ENCODE assay signal across 15 mouse cellular contexts in the genomic region with DNA sequence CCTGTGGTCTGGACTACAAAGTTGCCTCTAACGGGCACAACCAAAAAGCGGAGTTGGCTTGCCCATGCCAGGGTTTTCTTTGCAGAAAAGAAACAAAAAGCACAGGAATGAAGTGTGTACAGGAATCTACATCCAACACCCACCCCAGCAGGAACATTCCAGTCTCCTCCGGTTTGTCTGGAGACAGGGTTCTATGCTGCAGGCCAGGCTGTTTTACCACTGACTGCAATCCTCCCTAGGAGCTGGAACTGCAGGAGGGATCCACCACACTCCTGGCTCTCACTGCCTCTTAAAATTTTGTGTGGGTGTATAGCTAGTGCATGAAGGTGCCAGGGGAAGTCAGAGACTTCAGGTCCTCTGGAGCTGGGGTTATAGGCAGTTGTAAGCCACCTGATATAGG. TPM values are rescaled to one million over a fixed set of nuclear protein-coding genes. Genes with fewer than 3 reads are reported as not detected.
DNase-seq lines count a peak whose midpoint lies in the region; ATAC-seq and TF ChIP-seq lines count a peak whose summit lies in the region.
"Had no signal": no experiment of that assay in that cellular context is flagged by ENCODE, and none has a peak within 500 bp of the region (broad histone marks: within the 10 kb centered on the region; RNA-seq: fewer than 3 reads in every experiment).

No protein-coding gene starts in this region.

- ATAC-seq in heart, embryonic 16.5 days (replicated peaks; ENCODE audit: extremely low read depth, insufficient read depth, low FRiP score) = no peak
- ATAC-seq in lung, embryonic 16.5 days (ENCODE audit: low read depth) = no peak
- ATAC-seq in stomach, embryonic 15.5 days (ENCODE audit: insufficient read depth, low FRiP score, low read depth) = no peak
- no peak for ATAC-seq in monocyte, adult 5-6 weeks (replicated peaks; ENCODE audit: insufficient number of reproducible peaks, low FRiP score, low TSS enrichment, poor library complexity, severe bottlenecking)
- ATAC-seq: activated CD4-positive, CD25-positive, alpha-beta regulatory T cell, adult 4 months had no signal

- no peaks in the 10 kb centered on the region for H3K9me3 ChIP-seq in heart, embryonic 16.5 days (replicated peaks; ENCODE audit: control insufficient read depth, low read length)
- no peaks in the 10 kb centered on the region for H3K9me3 ChIP-seq in heart, embryonic 10.5 days
- no peaks in the 10 kb centered on the region for H3K9me3 ChIP-seq in lung, embryonic 16.5 days (ENCODE audit: control insufficient read depth, low read length)
- H3K9me3 ChIP-seq in stomach, embryonic 15.5 days = no peaks in the 10 kb centered on the region

- H3K27me3 ChIP-seq in heart, embryonic 16.5 days (ENCODE audit: control insufficient read depth, insufficient read depth, low read length) = no peaks in the 10 kb centered on the region
- no peaks in the 10 kb centered on the region for H3K27me3 ChIP-seq in heart, embryonic 10.5 days (ENCODE audit: insufficient read depth, poor library complexity, severe bottlenecking)
- no peaks in the 10 kb centered on the region for H3K27me3 ChIP-seq in lung, embryonic 16.5 days (ENCODE audit: control insufficient read depth, insufficient read depth, low read depth, low read length)
- no peaks in the 10 kb centered on the region for H3K27me3 ChIP-seq in stomach, embryonic 15.5 days (replicated peaks)

- no peak for TF ChIP-seq CTCF in bone marrow macrophage, adult 2 months (IDR thresholded peaks at IDR 0.05; ENCODE audit: low read depth, low read length)

- no peak overlapping the region for H3K4me3 ChIP-seq in heart, embryonic 16.5 days (ENCODE audit: low read length)
- H3K4me3 ChIP-seq in heart, embryonic 10.5 days = no peak overlapping the region
- no peak overlapping the region for H3K4me3 ChIP-seq in lung, embryonic 16.5 days (ENCODE audit: low read length)
- H3K4me3 ChIP-seq in bone marrow macrophage, adult 2 months (ENCODE audit: insufficient read depth, low read length) = peak overlapping the region; percentile 17
- no peak overlapping the region for H3K4me3 ChIP-seq in stomach, embryonic 15.5 days (replicated peaks)

- H3K9ac ChIP-seq in heart, embryonic 16.5 days (ENCODE audit: low read length) = no peak overlapping the region
- peak overlapping the region; percentile 25; the same call in 1 of the 2 replicates for H3K9ac ChIP-seq in lung, embryonic 16.5 days (ENCODE audit: low read length)
- H3K9ac ChIP-seq in stomach, embryonic 15.5 days = no peak overlapping the region

- no peaks in the 10 kb centered on the region for H3K36me3 ChIP-seq in heart, embryonic 16.5 days (ENCODE audit: control insufficient read depth, insufficient read depth)
- no peaks in the 10 kb centered on the region for H3K36me3 ChIP-seq in heart, embryonic 10.5 days
- H3K36me3 ChIP-seq in lung, embryonic 16.5 days (ENCODE audit: control insufficient read depth, insufficient read depth, low read length) = no peaks in the 10 kb centered on the region; the same call in 1 of the 2 replicates
- H3K36me3 ChIP-seq in stomach, embryonic 15.5 days = no peaks in the 10 kb centered on the region; the same call in 1 of the 2 replicates

- peaks cover 63% of the 10 kb centered on the region for H3K4me1 ChIP-seq in heart, embryonic 16.5 days (ENCODE audit: control insufficient read depth, insufficient read depth, low read length)
- H3K4me1 ChIP-seq in heart, embryonic 10.5 days = peaks cover 74% of the 10 kb centered on the region
- H3K4me1 ChIP-seq in lung, embryonic 16.5 days (replicated peaks; ENCODE audit: control insufficient read depth, insufficient read depth, low read length) = peaks cover 45% of the 10 kb centered on the region
- peaks cover 44% of the 10 kb centered on the region for H3K4me1 ChIP-seq in bone marrow macrophage, adult 2 months (ENCODE audit: control insufficient read depth, insufficient read depth, low read length)
- peaks cover 27% of the 10 kb centered on the region for H3K4me1 ChIP-seq in stomach, embryonic 15.5 days

- intact Hi-C loops in left cerebral cortex, postnatal 4 days (cut with DNase I) = no loop called here

- no peak overlapping the region for H3K4me2 ChIP-seq in heart, embryonic 16.5 days (ENCODE audit: low read depth, low read length)
- H3K4me2 ChIP-seq in lung, embryonic 16.5 days (ENCODE audit: low read depth, low read length) = no peak overlapping the region
- H3K4me2 ChIP-seq in stomach, embryonic 15.5 days = no peak overlapping the region; the same call in 1 of the 2 replicates

- 0 out of 2 replicates have a peak overlapping the region, but pooled peaks have one; percentile 12 for H3K27ac ChIP-seq in heart, embryonic 16.5 days (ENCODE audit: low read length)
- H3K27ac ChIP-seq in heart, embryonic 10.5 days = no peak overlapping the region; the same call in 1 of the 2 replicates
- no peak overlapping the region for H3K27ac ChIP-seq in lung, embryonic 16.5 days (ENCODE audit: low read length)
- H3K27ac ChIP-seq in bone marrow macrophage, adult 2 months (ENCODE audit: insufficient read depth, low read depth, low read length) = peak overlapping the region; percentile 37
- 0 out of 2 replicates have a peak overlapping the region, but pooled peaks have one; percentile 4 for H3K27ac ChIP-seq in stomach, embryonic 15.5 days

- no peak for DNase-seq in heart, embryonic 10.5 days (ENCODE audit: low spot score)
- DNase-seq in lung, postnatal 14 days = no peak
- no peak for DNase-seq in left cerebral cortex, postnatal 4 days
- DNase-seq: adrenal gland, postnatal 25 days; cerebellum, postnatal 25 days; heart, postnatal 36 days; kidney, postnatal 14 days; lung, adult 2 months; thymus, postnatal 14 days had no signal

- 82% methylated on average over 3 of the region's 3 CpGs for WGBS in heart, embryonic 16.5 days
- 82% methylated on average over 3 of the region's 3 CpGs for WGBS in heart, embryonic 10.5 days
- 65% methylated on average over 3 of the region's 3 CpGs for WGBS in lung, embryonic 16.5 days
- 82% methylated on average over 3 of the region's 3 CpGs for WGBS in stomach, embryonic 15.5 days

- TF ChIP-seq POLR2A in bone marrow macrophage, adult 2 months (IDR thresholded peaks at IDR 0.05; ENCODE audit: borderline replicate concordance, low read depth, low read length) = no peak

RNA-seq across cellular contexts. Expression of gene Nfe2l2, which starts 5.6 kb away (rescaled TPM):
- 58.3 and 61.3 TPM in 2 replicates for polyA plus RNA-seq in heart, embryonic 16.5 days (2015; fragmentation: Nextera tagmentation; extraction: Ambion mirVana)
- polyA plus RNA-seq in heart, embryonic 10.5 days (2016; fragmentation: Nextera tagmentation; extraction: Ambion mirVana) = 42.8 and 45.0 TPM in 2 replicates
- 134 and 137 TPM in 2 replicates for polyA plus RNA-seq in lung, embryonic 16.5 days (2015; fragmentation: Nextera tagmentation; extraction: Ambion mirVana)
- polyA plus RNA-seq in bone marrow macrophage, adult 2 months (2012; ENCODE audit: insufficient read depth, insufficient read length, missing spikeins) = 266 and 269 TPM in 2 replicates
- polyA plus RNA-seq in stomach, embryonic 15.5 days (2015; fragmentation: Nextera tagmentation; extraction: Ambion mirVana) = 93.9 and 97.4 TPM in 2 replicates
- total RNA-seq in left cerebral cortex, postnatal 4 days (2021) = 1 to 10 TPM; 8.8 to 9.2 TPM
- total RNA-seq in monocyte, adult 5-6 weeks (2017) = 147 to 253 TPM (median 230 TPM) in 3 replicates

RNA-seq across cellular contexts. Expression of gene Hnrnpa3, which starts 39.8 kb away (rescaled TPM):
- polyA plus RNA-seq in heart, embryonic 16.5 days (2015; fragmentation: Nextera tagmentation; extraction: Ambion mirVana) = 139 and 182 TPM in 2 replicates
- 188 and 209 TPM in 2 replicates for polyA plus RNA-seq in heart, embryonic 10.5 days (2016; fragmentation: Nextera tagmentation; extraction: Ambion mirVana)
- polyA plus RNA-seq in lung, embryonic 16.5 days (2015; fragmentation: Nextera tagmentation; extraction: Ambion mirVana) = 298 and 346 TPM in 2 replicates
- 183 and 208 TPM in 2 replicates for polyA plus RNA-seq in bone marrow macrophage, adult 2 months (2012; ENCODE audit: insufficient read depth, insufficient read length, missing spikeins)
- 241 and 344 TPM in 2 replicates for polyA plus RNA-seq in stomach, embryonic 15.5 days (2015; fragmentation: Nextera tagmentation; extraction: Ambion mirVana)
- 100 to 1,000 TPM; 456 to 465 TPM for total RNA-seq in left cerebral cortex, postnatal 4 days (2021)
- 236 to 464 TPM (median 357 TPM) in 3 replicates for total RNA-seq in monocyte, adult 5-6 weeks (2017)

Comparison
In these comparisons a context has a peak if more than half of its experiments do, and no peak if none do; other contexts are left out.
1. H3K27ac ChIP-seq: peak in heart, embryonic 16.5 days (single experiment), bone marrow macrophage, adult 2 months (single experiment) and stomach, embryonic 15.5 days (single experiment); none in heart, embryonic 10.5 days (single experiment) and lung, embryonic 16.5 days (single experiment).